Mouse (Mus musculus) myocyte (in vitro differentiated cells): ENCODE measurements around the gene 4933402E13Rik. TPM values are rescaled to one million over a fixed set of nuclear protein-coding genes. Genes with fewer than 3 reads are reported as not detected.

Source experiments
- H3K27me3 ChIP-seq: one replicate; pipeline ENCODE4 v1.6.1; 2011; ENCODE audit not compliant: control insufficient read depth, insufficient read depth, insufficient read length
- H3K36me3 ChIP-seq: one replicate; pipeline ENCODE4 v1.6.1; 2011; ENCODE audit not compliant: control insufficient read depth, insufficient read depth
- H3K4me2 ChIP-seq: one replicate; pipeline ENCODE4 v1.6.1; 2011; ENCODE audit warnings: low read depth, control low read depth
- H3K4me3 ChIP-seq: one replicate; pipeline ENCODE4 v1.5.1; 2011; ENCODE audit warnings: mild to moderate bottlenecking, control low read depth, moderate library complexity
- H3K79me2 ChIP-seq: one replicate; pipeline ENCODE4 v1.6.1; 2011; ENCODE audit not compliant: control insufficient read depth, insufficient read depth
- H3ac ChIP-seq: one replicate; pipeline ENCODE4 v1.6.1; 2011; ENCODE audit not compliant: control insufficient read depth, insufficient read length
- CEBPB ChIP-seq: IDR thresholded peaks from 2 replicates; pipeline ENCODE4 v1.6.1; 2011; ENCODE audit warnings: mild to moderate bottlenecking, moderate library complexity; ENCODE audit not compliant: poor library complexity, insufficient read depth, severe bottlenecking
- E2F4 ChIP-seq: IDR thresholded peaks from one replicate; pipeline ENCODE4 v1.6.1; 2011; ENCODE audit warnings: mild to moderate bottlenecking, control low read depth, moderate library complexity; ENCODE audit not compliant: insufficient read depth
- MAX ChIP-seq: IDR thresholded peaks from one replicate; pipeline ENCODE4 v1.6.1; 2011; ENCODE audit warnings: low read depth, mild to moderate bottlenecking, control low read depth
- MYOD1 ChIP-seq, 3 experiments: IDR thresholded peaks; one replicate each; pipeline ENCODE4 v1.6.1; 2011; ENCODE audit warnings: control low read depth in 2 of 3, low read depth in 2 of 3, mild to moderate bottlenecking in 2 of 3, moderate library complexity in 1 of 3; ENCODE audit not compliant: insufficient read length in 2 of 3, control insufficient read depth in 1 of 3
- MYOG ChIP-seq, 3 experiments: IDR thresholded peaks; one replicate each; pipeline ENCODE4 v1.6.1; 2011; ENCODE audit warnings: control low read depth in 2 of 3, low read depth in 2 of 3, mild to moderate bottlenecking in 2 of 3; ENCODE audit not compliant: insufficient read length in 2 of 3, control insufficient read depth in 1 of 3, insufficient read depth in 1 of 3
- POLR2A ChIP-seq: IDR thresholded peaks from one replicate; pipeline ENCODE4 v1.6.1; 2011; ENCODE audit warnings: low read depth, mild to moderate bottlenecking, control low read depth, moderate library complexity; ENCODE audit not compliant: insufficient read length
- POLR2AphosphoS2 ChIP-seq: IDR thresholded peaks from one replicate; pipeline ENCODE4 v1.6.1; 2011; ENCODE audit warnings: low read depth, control low read depth; ENCODE audit not compliant: insufficient read length
- REST ChIP-seq: IDR thresholded peaks from one replicate; pipeline ENCODE4 v1.6.1; 2011; ENCODE audit warnings: mild to moderate bottlenecking, control low read depth, moderate library complexity; ENCODE audit not compliant: insufficient read depth, insufficient read length
- SRF ChIP-seq: IDR thresholded peaks from one replicate; pipeline ENCODE4 v1.6.1; 2011; ENCODE audit warnings: low read depth; ENCODE audit not compliant: control insufficient read depth, insufficient read length
- TCF12 ChIP-seq: IDR thresholded peaks from one replicate; pipeline ENCODE4 v1.6.1; 2011; ENCODE audit warnings: mild to moderate bottlenecking, control low read depth; ENCODE audit not compliant: poor library complexity, insufficient read depth, severe bottlenecking
- TCF3 ChIP-seq: IDR thresholded peaks from one replicate; pipeline ENCODE4 v1.6.1; 2011; ENCODE audit warnings: low read depth, control low read depth; ENCODE audit not compliant: insufficient read length
- USF1 ChIP-seq: IDR thresholded peaks from one replicate; pipeline ENCODE4 v1.6.1; 2011; ENCODE audit warnings: low read depth, mild to moderate bottlenecking, control low read depth, moderate library complexity
- polyA plus RNA-seq: library from polyadenylated mRNA; unstranded; fragments of >200 nt; fragmentation: generic; extraction: Trizol; gene quantifications from one replicate; pipeline ENCODE4 v1.2.1, GENCODE M21; 2012; ENCODE audit warnings: missing spikeins

Gene 4933402E13Rik
- not detected for polyA plus RNA-seq

DNA sequence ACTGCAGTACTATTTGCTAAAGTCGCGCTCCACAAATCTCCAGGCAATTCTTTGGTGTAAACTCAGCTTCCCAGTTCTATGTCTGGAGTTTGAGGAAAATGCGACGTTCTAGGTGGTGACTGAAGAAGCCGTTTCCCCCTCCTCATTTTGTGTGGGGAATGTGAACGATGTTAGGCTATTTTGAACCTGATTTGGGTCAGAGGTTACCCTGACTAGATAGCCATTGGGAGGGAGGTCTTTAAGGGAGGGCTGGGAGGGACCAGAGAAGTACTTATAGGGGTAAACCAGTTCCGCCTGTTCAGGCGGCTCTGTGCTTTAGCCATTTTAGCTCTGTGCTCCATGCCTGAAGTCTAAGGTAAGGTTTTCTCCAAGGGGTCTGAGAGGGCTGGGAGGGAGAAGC lies at the start of gene 4933402E13Rik:
TSS of gene 4933402E13Rik (plus strand) at position 301 of the 400 bp plus-strand sequence.
- Histone ChIP-seq H3K4me2 (no peak within 1 kb of the TSS), H3K36me3 (no peaks in the 10 kb centered on the region), H3ac (no peak within 1 kb of the TSS), H3K4me3 (no peak within 1 kb of the TSS), H3K79me2 (no peaks in the 10 kb centered on the region), H3K27me3 (no peaks in the 10 kb centered on the region)
- TF ChIP-seq MYOD1 (IDR thresholded peaks at IDR 0.05; ENCODE audit: control insufficient read depth in 1 of 3, insufficient read length in 2 of 3, low read depth in 2 of 3) (no peak), REST (no peak), MYOG (IDR thresholded peaks at IDR 0.05; ENCODE audit: control insufficient read depth in 1 of 3, insufficient read depth in 1 of 3, insufficient read length in 2 of 3, low read depth in 2 of 3) (no peak), POLR2A (no peak), TCF12 (no peak), MAX (no peak), E2F4 (no peak), TCF3 (no peak), POLR2AphosphoS2 (no peak), USF1 (no peak), CEBPB (no peak), SRF (no peak)

Other genes with a start within 250 kb of the 4933402E13Rik start
- not detected for gene 4931400O07Rik, start 184.5 kb downstream of the 4933402E13Rik start, polyA plus RNA-seq